Mouse (Mus musculus) urinary bladder, postnatal 10 days (tissue): ENCODE data around the gene Dcaf10.
A peak's percentile ranks its signal among the peaks of the same experiment; 100 is the strongest.
"Not testable (repeated sequence)": the region's sequence is repeated elsewhere in the genome, so short reads cannot be mapped to it uniquely, and the experiment has no call there.

Experiments
- DNase-seq: peaks from one replicate; pipeline ENCODE4 v3.0.0; 2022; ENCODE audit warnings: low spot score

The Dcaf10 gene

DNA sequence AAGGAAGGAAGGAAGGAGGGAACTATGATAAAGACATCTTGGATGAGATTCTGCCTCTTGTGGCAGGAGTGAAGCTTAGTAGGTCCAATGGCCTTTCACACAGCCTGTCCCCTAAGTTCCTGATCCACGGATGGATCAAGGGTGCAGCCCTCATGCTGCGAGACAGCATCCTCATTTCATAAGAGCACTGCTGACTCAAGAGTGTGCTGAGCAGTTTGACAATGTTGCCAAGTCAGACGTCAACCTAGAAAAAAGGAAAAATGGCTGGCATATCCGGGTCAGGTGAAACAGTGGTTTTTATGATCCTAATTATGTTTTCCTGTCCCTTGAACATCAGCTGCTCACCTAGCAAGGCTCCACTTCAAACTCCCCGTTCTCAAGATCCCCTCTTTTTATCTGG, 51.8 kb downstream of the Dcaf10 start:
- DNase-seq = no peak

DNA sequence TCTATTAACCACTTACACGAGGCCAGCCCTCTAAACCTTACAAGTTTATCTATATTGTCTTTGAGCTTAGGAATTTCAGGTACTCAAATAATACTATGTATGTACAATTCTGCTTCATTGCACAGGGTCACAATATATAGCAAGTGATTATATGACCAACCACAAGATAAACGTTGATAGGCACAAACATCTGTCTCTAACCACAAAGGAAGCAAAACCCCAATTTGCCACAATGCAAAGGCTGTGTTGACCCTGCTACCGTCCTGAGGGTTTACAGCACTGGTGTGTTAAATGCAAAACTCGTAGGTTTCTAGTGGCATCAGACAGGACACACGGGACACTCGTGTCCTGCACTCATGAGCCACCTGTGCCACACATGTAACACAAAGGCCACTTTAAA, 54.3 kb downstream of the Dcaf10 start:
- not testable (repeated sequence) for DNase-seq

DNA sequence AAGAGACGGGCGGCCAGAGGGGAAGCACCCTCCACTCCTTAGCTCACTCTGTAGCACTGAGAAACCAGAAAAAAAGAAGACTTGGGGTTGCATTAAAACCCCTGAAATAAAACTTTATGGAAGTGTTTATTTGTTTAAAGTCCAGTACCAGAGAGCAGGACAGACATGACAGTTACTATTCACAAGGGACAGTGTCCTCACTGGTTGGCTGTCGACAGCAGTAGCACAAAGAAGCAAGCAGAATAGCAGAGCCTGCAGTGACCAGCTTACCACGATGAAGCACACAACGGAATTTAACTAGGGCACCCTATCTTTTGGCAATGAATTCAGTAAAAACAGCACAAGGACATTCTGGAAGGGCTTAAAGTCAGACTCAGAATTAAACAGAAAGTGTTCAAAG, 56.4 kb downstream of the Dcaf10 start:
- DNase-seq = not testable (repeated sequence)

DNA sequence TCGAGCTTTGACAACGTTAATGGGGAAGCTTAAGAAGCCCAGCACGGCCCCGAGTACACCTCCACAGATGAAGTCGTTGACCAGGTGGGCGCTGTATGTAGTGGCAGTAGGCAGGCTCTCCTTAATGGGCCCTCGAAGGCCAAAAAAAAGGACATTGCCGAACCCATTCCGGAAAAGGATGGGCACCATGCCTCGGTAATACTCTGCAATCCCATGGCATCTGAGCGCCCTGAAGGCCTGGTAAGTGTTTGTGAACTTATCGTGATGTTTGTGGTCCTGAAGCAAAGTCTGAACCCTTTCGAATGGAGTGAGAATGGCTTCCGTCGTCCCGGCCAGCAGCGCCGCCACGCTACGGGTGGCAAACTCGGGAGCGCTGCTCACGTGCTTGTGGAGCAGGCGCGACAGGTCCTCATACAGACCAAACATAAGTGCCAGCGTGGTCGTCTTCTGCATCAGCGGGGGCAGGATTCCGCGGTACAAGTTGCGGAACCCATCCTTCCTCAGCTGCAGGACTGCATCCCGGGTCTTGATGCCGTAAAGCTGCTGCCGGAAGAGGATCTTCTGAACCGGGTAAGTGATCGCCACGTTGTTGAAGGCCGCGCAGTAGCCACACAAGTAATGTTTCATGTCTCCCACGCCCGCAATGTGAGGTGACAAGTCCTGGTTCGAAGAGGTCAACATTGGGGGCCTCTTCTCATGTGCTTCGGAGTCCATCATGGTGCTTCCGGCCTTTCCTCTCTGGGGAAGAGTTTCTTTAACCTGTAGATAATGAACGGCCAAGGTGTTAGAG, 57.7 kb downstream of the Dcaf10 start:
- DNase-seq = no peak

DNA sequence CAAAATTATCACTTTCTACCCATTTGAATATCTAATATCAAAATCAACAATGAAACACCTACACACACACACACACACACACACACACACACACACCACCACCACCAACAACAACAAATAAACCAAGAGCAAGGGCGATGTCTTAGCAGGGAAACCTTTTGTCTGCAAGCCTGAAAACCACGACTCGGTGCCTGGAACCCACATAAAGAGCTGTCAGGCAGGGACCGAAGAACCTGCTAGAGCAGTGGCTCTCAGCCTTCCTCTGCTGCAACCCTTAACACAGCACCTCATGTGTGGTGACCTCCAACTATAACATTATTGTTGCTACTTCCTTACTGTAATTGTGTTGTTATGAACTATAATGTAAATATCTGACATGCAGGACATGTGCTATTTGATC, 60.4 kb downstream of the Dcaf10 start:
- DNase-seq = no peak

DNA sequence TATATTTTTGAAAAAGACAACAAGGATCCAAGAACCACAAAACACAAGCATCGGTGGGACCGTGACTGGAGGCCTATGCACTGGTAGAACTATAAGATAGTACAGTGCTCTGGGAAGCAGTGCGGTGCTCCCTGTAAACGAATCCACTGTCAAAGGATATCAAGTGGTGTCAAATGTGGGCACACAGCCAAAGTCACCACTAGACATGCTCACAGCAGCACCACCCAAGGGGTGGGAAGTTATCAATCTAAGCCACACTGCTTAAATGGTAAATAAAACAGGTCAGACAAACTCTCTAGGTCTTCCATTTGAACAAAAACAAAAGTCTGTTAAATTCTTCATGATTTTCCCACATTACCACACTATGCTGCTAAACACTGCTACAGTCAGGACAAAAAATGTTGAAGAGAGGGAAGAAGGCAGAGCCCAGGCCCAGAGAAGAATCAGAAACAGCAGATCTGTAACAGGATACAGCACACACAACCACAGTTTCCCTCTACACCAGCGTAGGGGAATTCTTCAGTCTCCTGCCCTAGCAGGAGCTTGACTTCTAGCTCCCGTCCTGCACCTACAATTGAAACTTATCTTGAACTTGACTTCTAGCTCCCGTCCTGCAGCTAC, 61.1 kb downstream of the Dcaf10 start:
- no peak for DNase-seq

DNA sequence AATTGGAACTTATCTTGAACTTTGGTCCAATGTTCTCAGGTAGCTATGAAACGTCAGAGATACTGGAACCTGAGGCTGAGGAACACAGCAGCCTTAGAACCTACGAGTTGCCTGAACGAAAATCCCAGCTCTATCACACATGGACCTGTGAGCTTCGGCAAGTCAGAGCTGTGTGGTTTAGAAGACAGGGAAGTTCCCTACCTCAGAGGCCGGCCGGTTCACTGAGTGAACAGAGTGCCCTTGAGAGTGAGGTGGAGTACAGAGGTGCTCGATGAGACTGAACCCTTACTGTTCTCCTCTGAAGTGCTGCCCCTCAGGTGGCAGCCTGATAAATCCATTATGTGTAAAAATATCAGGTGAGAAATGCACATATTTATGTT, 61.6 kb downstream of the Dcaf10 start:
- no peak for DNase-seq

DNA sequence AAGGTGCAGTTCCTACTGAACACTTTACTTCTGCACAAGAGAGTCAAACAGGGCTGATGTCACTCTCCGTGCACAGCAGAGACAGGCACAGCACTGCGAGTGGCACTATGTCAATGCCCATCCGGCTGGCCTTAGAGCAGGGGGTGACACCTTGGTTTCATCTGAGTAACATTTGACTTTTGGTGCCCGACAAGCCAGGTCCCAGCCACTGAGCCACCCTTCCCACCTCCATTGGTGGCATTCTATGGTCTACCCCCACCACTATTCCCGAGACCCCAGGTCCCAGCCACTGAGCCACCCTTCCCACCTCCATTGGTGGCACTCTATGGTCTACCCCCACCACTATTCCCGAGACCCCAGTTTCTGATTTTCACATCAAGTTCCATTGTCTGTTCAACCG, 62.2 kb downstream of the Dcaf10 start:
- DNase-seq = no peak

DNA sequence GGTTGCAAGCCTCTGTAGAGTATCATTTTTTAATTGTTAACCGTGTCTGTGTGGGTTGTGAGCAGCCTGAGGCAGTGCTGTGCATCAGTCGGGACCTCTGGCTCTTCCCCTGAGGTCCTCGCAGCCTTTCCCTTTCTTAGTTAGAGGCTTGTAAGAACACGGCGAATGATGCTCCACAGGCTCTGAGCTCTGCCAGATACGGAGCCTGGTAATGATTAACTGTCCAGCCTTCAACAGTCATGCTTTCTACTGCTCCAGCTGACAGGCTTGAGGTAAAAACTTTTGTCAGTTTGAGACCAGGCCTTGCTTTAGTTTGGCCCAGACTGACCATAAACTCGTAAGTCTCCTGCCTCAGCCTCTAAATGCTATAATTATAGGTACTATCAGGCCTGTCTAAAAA, 63.4 kb downstream of the Dcaf10 start:
- no peak for DNase-seq

DNA sequence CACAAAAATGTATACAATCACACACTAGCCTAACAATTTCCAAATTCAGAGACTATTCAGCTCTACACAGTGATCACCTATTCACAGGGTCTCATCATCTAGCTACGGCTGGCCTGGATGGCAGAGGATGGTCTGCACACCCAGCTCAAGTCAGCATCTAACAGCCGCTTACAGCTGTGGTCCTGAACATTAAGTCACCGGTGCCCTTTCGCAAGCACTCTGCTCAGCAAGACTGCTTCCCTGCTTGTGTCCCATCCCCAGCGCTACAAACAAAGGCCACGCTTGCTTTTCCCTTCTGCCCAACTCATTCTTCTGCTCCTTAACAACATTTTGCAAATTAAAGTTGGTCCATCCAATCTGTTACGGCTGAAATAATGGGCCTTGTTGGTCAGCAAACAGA, 64.5 kb downstream of the Dcaf10 start:
- DNase-seq = no peak

DNA sequence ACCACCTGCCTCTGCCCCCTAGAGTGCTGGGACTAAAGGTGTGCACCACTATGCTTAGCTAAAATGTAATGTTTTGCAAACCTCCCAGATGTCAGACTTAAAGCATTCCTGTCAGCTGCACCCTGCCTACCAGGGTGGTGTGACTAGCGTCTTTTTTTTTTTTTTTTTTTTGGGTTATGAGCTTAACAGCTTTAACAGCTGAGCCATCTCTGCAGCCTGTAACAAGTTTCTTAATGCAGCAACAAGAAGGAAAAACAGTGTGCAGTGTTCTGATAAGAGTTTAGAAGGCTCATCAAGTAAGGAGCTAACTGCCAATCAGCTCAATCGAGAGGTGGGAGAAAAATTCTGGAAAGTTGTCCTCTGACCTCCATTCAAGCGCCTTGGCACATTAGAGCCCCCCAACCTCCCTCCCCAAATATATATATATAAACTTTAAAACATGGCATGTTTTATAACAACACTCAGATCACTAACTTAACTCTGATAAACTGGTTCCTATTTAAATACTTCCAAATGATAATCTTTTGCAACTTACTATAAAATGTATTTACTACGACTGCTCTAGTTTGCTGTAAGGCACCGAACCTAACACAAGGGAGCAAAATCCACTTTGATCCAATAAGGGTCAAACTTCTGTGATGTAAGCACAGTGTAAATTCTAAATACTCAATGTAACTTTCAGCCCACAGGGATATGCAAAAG, 65.3 kb downstream of the Dcaf10 start:
- no peak for DNase-seq

DNA sequence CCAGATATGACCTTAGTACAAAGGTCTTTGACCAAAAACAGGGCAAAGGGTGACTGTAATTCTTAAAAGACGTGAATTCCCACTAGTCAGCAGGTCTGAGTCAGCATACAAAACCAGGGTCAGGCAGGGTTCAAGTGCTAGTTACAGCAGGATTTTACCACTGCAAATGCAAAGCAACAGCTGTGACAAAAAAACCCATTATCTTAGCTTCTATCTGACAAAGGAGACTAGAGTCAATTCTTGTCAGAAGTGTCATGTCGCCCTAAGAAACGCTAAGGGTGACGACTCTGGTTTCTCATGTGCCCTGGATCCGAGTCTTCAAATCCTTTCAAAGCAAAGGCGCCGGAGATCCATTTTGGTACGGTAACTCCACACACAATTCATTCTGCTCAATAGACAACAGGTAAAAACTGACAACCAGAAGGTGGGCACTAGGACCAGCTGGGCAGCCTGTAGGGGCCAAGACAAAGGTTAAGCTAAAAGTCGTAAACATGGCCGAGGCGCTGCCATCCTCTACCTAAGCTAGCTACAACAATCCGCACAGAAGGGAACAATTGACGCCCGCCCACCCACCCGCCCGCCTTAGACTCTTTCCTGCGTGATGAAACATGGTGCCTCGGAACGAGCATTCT, 65.9 kb downstream of the Dcaf10 start:
- DNase-seq = peak; percentile 10

DNA sequence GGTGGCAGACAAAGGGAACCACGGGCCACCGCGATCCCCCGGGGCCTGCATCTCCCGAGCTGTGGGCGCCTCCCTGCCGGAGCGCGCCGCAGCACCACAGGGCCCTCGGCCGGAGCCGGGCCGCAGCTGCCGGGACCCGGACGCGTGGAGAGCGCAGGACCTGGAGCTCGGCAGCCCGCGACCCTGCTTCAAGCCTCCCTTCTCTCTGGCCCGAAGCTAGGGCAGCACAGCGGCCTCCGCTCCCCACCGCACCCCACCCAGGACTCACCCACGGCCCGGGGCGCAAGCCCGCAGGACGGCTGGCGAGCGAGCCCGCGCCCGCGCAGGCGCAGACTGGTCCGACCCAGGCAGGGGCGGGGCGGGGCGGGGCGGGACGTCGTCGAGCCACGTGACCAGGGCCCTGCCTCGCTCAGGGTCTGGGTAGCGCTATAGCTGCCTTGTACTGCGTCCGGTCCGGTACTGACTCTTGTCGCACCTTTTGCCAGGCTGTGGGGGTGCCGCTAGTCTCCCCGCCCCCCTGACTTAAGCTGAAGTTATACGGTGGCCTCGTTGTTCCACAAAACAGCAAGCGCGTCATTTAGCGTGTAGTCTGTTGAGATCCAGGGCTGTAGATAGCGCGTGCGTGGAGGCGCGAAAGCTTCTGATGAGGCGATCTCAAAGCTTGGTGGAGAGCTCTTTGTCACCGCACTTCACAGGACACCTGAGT, 66.7 kb downstream of the Dcaf10 start, which contains the start of gene Slc25a51:
Gene Slc25a51 (minus strand): TSS at position 340 of the 706 bp plus-strand sequence.
- DNase-seq = peak; percentile 62

DNA sequence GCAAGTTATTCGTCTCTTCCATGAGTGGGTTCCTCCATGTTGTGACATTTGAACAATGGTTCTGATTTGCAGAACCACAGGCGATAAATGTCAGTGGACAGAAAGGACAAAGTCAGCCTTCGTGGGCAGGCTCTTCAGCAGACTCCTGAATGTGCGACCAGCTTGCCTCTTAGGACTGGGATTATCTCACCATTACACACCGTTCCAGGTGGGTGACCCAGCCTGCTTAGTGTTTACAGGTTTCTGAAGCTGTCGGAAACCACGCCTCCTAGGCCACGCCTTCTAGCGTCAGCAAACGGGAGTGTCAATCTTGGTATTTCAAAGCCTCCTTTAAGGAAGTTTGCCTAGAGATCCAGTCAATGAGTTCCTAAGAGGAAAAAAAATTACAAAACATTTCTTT, 67.4 kb downstream of the Dcaf10 start:
- peak; percentile 18 for DNase-seq

DNA sequence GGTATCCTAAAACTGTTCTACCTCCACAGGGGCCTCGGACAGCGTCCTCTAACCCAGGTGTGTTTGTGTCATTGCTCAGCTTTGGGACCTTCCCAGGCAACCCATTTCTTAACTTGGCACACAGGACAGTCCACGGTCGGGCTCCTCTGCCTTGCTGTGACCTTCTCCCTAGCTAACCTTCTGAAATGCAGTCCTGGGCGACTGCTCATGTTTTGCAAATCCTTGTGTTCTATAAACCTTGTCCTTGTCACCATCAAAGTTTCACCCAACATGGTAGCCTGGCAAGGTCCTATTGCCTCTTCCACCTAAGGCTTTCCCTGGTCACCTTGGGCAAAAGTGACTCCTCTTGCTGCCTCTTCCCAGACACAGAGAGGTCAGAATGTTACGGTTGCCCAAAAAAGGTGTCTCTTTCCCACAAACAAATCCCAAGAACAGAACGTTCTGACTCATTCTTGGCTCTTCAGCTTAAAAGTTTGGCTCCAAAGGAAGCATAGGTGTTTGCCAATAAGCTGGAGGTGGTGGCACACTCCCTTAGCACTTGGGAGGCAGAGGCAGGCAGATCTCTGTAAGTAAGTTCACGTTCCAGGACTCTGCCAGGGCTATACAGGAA, 69.4 kb downstream of the Dcaf10 start:
- no peak for DNase-seq

DNA sequence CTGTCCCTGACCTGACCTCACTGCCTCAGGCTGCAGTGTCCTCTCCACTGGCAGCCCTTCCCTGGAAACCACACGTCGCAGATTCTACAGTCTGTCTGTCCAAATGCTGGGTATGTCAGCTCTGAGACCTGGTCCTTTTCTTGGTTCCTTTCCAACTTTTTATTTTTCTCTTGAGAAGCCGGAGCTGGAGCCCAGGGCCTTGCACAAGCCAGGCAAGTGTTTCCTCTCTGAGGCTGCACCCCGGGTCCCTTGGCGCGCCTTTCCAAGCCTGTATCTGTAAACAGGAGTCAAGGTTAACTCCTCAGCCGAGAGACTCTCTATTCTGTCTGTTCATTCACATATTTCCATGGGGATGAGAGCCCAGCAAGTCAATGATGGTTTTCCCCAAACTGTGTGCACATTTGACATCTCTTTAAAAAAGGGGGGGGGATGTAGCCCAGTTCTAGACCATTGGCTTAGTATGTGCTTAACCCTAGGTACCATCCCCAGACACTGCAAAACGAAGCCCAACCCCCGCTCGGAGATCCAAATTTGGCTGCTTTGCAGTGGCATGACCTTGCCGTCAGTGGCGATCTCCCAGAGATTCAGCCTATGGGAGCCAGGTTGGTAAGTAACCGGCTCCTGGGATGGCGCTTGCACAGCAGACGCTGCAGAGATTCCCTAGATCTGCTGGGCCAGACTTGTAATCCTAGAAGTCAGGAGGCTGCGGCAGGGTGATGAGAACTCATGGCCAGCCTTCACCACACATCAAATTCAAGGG, 70.7 kb downstream of the Dcaf10 start:
- no peak for DNase-seq

DNA sequence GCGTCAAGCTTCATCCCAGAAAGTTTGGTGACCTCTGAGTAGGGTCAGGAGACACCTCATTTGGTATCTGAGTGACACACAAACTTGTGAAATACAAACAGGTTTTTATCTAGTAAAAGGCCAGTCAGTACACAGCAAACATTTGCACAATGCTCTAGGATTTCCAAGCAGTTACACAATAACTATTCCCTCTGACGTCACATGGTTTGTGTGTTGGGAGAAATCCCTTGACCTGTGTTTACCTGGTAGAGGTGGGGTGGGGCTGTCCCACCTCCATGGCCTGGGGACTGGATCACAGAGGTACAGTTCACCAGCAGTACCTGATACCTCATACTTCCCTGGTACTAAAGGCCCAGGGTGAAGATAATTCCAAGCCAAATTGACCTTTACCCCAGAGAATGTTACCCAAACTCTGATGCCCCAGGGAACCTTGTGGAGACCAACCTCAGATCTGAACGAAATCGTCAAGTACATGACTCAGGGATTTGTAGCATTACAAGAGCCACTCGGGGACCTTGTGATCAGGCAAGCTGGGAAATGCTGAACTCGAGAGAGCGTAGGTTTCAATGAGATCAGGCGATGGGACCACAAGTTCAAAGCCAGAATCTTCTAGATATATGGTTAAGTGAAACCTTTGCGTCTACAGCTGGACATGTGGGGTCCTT, 71.9 kb downstream of the Dcaf10 start:
- no peak for DNase-seq

DNA sequence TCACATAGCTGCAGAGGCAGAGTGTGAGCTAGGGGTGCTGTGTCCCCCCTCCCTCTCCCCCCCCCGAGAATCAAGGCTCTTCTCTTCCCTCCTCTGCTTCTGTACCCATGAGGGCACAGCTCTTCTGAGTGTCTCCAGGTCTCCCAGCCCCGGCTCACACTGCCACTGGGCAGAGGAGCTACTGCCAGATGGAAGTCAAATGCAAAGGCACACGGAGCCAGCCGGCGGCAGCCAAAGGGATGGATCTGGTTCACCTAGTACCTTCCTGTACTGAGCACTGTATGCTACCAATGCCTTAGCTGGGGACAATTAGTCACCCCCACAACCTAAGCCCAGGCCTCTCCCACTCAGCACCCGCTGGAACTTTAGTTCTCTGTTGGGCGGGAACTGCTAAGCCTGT, 74.4 kb downstream of the Dcaf10 start:
- DNase-seq = no peak

DNA sequence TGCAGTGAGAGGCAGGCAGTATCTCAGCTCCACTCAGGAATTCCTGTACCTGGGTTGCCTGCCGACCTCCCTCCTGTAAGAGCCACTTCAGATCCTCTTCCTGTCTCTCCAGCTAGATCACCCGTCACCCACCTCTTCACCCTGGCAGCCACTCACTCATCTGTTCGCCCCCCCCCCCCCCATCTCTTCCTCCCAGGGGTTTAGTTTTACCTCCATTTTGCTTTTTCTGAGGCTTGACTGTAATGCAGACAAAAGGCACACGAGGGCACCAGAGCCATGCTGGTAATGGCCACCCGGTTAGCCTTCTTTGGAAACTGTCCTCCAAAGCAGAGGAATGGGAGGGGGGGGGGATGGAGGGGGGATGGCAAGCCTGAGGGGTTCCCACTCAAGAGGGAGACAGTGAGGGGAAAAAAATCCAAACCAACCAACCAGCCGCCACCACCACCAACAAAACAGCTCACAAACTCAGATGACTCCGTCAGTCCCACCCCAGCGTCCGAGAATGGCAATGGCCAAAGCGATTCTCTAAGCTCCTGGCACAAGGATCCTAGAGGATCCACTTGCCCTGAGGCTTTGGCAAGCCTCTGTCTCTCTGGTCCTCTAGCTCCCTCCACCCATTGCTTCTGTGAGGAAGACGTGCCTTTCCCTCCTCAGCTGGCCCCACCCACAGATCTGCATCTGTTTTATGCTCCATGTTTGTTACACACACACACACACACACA, 76.5 kb downstream of the Dcaf10 start:
- DNase-seq = no peak

DNA sequence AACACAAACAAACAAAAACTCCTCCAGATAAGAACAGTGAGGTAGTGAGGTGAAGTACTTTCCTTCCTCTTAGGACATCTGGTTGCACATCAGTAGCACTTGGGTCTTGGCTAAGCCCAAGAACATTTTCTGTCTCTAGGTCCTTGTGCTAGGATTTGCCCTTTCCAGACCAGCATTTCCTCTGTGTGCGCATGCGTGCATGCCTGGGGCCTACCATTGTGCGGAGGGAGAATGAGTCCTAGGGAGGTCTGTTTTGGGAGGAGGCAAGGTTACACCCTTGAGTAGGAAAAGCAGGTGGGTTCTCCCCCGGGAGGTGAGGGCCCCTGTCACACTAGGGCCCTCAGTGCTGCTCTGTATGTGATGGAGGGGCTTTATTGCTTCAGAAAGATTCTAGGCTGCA, 77.2 kb downstream of the Dcaf10 start:
- DNase-seq = no peak
